Mouse (Mus musculus): ENCODE measurements around the gene Mrps35. TPM values are rescaled to one million over a fixed set of nuclear protein-coding genes. Genes with fewer than 3 reads are reported as not detected.

The Mrps35 gene
- polyA plus RNA-seq, 1 experiment: 46.4 TPM

DNA sequence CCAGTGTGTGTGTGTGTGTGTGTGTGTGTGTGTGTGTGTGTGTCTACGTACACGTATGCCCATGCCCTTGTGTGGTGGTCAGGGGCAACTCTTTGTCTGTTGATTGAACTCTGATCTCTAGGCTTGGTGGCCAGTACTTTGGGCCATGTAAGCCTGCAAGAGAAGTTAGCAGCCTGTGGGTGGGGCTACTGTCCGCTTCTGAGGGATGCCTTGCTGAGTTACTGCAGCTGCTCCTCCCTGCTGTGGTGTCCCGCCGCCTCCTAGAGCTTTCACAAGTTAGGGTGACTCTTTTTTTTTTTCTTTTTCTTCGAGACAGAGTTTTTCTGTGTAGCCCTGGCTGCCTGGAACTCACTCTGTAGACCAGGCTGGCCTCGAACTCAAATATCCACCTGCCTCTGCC, 16.8 kb downstream of the Mrps35 start:
- TF ChIP-seq CEBPB (IDR thresholded peaks at IDR 0.05; ENCODE audit: low read depth) (no peak), FOSL1 (IDR thresholded peaks at IDR 0.05; ENCODE audit: insufficient read depth, low read length, poor library complexity, severe bottlenecking) (no peak), MAX (IDR thresholded peaks at IDR 0.05) (no peak), MYOD1 (IDR thresholded peaks at IDR 0.05; ENCODE audit: control insufficient read depth, insufficient read length, low read depth) (no peak), USF1 (IDR thresholded peaks at IDR 0.05; ENCODE audit: low read depth) (no peak), MYOG (IDR thresholded peaks at IDR 0.05; ENCODE audit: control insufficient read depth, extremely low read depth, insufficient read length) (no peak), CTCF (IDR thresholded peaks at IDR 0.05; ENCODE audit: control insufficient read depth, insufficient read depth, insufficient read length) (no peak)
- Histone ChIP-seq H3K36me3 (ENCODE audit: control insufficient read depth, insufficient read depth) (peaks cover 41% of the 10 kb centered on the region), H3K27me3 (ENCODE audit: control insufficient read depth, insufficient read depth, insufficient read length) (no peaks in the 10 kb centered on the region), H3K4me3 (ENCODE audit: insufficient read depth, poor library complexity, severe bottlenecking) (no peak overlapping the region), H3K79me2 (ENCODE audit: control insufficient read depth, insufficient read depth) (no peaks in the 10 kb centered on the region), H3ac (ENCODE audit: control insufficient read depth, insufficient read length, low read depth) (no peak overlapping the region), H3K79me3 (ENCODE audit: low read depth) (no peaks in the 10 kb centered on the region)

DNA sequence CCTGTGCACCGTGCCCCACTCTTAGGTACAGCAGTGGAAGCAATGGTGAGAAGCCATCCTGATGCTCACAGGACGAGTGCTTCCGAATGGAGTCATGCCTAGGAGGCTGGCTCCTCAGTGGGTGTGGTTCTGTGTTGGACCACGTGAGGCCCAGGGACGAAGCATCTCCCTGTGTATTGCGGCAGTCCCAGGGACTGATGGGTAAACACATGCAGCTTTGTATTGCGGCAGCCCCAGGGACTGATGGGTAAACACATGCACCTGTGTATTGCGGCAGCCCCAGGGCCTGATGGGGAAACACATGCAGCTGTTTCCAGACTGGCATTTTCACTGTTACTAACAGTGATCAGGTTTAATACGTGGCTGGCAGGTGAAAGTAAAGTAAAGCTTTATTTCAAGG, 19.1 kb downstream of the Mrps35 start:
- H3K36me3 ChIP-seq (ENCODE audit: control insufficient read depth, insufficient read depth): peaks cover 48% of the 10 kb centered on the region
- no peaks in the 10 kb centered on the region for H3K79me3 ChIP-seq (ENCODE audit: low read depth)
- H3K4me3 ChIP-seq (ENCODE audit: insufficient read depth, poor library complexity, severe bottlenecking): no peak overlapping the region
- no peak for TF ChIP-seq MAX (IDR thresholded peaks at IDR 0.05)
- no peak for TF ChIP-seq MYOG (IDR thresholded peaks at IDR 0.05; ENCODE audit: control insufficient read depth, extremely low read depth, insufficient read length)
- TF ChIP-seq CEBPB (IDR thresholded peaks at IDR 0.05; ENCODE audit: low read depth): no peak
- no peak for TF ChIP-seq MYOD1 (IDR thresholded peaks at IDR 0.05; ENCODE audit: control insufficient read depth, insufficient read length, low read depth)
- no peak for TF ChIP-seq CTCF (IDR thresholded peaks at IDR 0.05; ENCODE audit: control insufficient read depth, insufficient read depth, insufficient read length)
- TF ChIP-seq FOSL1 (IDR thresholded peaks at IDR 0.05; ENCODE audit: insufficient read depth, low read length, poor library complexity, severe bottlenecking): no peak
- no peak for TF ChIP-seq USF1 (IDR thresholded peaks at IDR 0.05; ENCODE audit: low read depth)
- H3ac ChIP-seq (ENCODE audit: control insufficient read depth, insufficient read length, low read depth): no peak overlapping the region
- H3K79me2 ChIP-seq (ENCODE audit: control insufficient read depth, insufficient read depth): no peaks in the 10 kb centered on the region
- no peaks in the 10 kb centered on the region for H3K27me3 ChIP-seq (ENCODE audit: control insufficient read depth, insufficient read depth, insufficient read length)

DNA sequence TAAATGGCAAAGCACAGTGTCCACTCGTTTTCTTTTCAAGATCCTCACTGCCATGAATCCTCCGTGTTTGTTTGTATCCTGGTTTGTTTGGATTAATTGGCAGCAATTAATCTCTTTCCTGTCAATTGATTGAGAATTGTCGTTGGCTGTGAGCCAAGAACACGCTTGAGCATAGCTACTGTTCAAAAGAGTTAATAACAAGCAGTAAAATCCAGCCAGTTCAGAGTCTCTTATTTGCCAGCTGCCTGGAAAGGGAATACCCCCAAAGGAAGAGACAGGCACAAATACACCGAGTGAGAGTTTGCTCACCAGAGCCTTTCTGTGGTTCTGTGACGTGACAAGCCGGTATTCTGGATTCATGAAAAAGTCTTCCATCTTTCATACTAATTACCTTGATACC, 19.5 kb downstream of the Mrps35 start:
- TF ChIP-seq CTCF (IDR thresholded peaks at IDR 0.05; ENCODE audit: control insufficient read depth, insufficient read depth, insufficient read length) (no peak), MYOD1 (IDR thresholded peaks at IDR 0.05; ENCODE audit: control insufficient read depth, insufficient read length, low read depth) (no peak), USF1 (IDR thresholded peaks at IDR 0.05; ENCODE audit: low read depth) (no peak), MAX (IDR thresholded peaks at IDR 0.05) (no peak), MYOG (IDR thresholded peaks at IDR 0.05; ENCODE audit: control insufficient read depth, extremely low read depth, insufficient read length) (no peak)
- H3K79me3 ChIP-seq (ENCODE audit: low read depth): no peaks in the 10 kb centered on the region
- no peak overlapping the region for H3K4me3 ChIP-seq (ENCODE audit: insufficient read depth, poor library complexity, severe bottlenecking)
- no peak overlapping the region for H3ac ChIP-seq (ENCODE audit: control insufficient read depth, insufficient read length, low read depth)
- H3K27me3 ChIP-seq (ENCODE audit: control insufficient read depth, insufficient read depth, insufficient read length): no peaks in the 10 kb centered on the region
- no peaks in the 10 kb centered on the region for H3K79me2 ChIP-seq (ENCODE audit: control insufficient read depth, insufficient read depth)
- peaks cover 51% of the 10 kb centered on the region for H3K36me3 ChIP-seq (ENCODE audit: control insufficient read depth, insufficient read depth)

DNA sequence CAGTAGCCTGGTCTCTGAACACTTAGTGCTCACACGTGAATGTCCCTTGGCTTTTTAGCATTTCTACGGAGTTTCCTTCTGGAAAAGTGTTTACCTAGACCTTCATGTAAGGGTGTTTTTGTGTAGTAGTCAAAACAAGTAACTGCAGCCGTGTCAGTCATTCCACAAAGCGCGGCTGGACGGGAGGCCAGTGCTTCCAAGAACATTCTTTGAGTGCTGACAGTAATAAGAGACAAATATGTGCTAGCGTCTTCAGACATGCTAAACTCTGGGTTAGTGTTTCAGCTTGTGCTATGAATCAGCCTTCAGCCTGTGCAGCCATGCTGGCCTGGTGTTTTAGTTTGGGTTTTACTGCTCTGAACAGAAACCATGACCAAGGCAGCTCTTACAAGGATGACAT, 20.1 kb downstream of the Mrps35 start:
- H3K79me3 ChIP-seq (ENCODE audit: low read depth): no peaks in the 10 kb centered on the region
- no peak overlapping the region for H3K4me3 ChIP-seq (ENCODE audit: insufficient read depth, poor library complexity, severe bottlenecking)
- no peaks in the 10 kb centered on the region for H3K79me2 ChIP-seq (ENCODE audit: control insufficient read depth, insufficient read depth)
- no peak for TF ChIP-seq CTCF (IDR thresholded peaks at IDR 0.05; ENCODE audit: control insufficient read depth, insufficient read depth, insufficient read length)
- TF ChIP-seq MYOG (IDR thresholded peaks at IDR 0.05; ENCODE audit: control insufficient read depth, extremely low read depth, insufficient read length): no peak
- TF ChIP-seq MAX (IDR thresholded peaks at IDR 0.05): no peak
- no peak for TF ChIP-seq CEBPB (IDR thresholded peaks at IDR 0.05; ENCODE audit: low read depth)
- H3K36me3 ChIP-seq (ENCODE audit: control insufficient read depth, insufficient read depth): peaks cover 50% of the 10 kb centered on the region
- H3ac ChIP-seq (ENCODE audit: control insufficient read depth, insufficient read length, low read depth): no peak overlapping the region
- no peaks in the 10 kb centered on the region for H3K27me3 ChIP-seq (ENCODE audit: control insufficient read depth, insufficient read depth, insufficient read length)

DNA sequence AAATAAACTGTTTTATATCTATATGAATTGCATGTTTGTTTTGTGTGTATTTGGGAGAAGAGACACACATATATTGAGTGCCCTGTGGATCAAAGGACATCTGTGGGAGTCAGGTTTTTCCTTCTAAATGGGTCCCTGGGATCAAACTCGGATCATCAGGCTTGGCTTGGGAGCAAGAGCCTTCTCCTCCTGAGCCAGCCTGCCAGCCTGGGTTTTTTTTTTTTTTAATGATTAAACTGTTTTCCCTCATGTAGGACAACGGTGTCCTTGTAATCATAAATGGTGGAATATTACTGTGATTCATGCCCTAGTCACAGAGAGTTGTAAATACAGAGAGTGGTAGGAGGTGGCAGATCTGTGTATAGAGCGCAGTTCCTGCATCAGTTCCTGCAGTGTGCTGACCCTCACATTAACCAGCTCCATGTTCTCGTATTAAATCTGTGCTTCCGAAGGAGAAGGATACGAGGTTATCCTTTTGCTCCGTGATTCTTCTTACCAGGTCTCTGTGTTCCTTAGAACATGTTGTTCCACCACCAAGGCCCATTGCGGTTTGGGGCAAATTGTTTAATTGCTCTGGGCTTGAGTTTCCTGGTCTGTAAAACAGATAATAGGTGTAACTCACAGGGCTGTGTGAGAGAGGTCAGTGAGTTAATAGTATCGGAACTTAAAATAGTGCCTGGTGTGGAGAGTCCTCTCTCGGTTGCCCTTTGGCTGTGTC, 21.8 kb downstream of the Mrps35 start:
- no peaks in the 10 kb centered on the region for H3K79me3 ChIP-seq (ENCODE audit: low read depth)
- H3ac ChIP-seq (ENCODE audit: control insufficient read depth, insufficient read length, low read depth): no peak overlapping the region
- no peaks in the 10 kb centered on the region for H3K27me3 ChIP-seq (ENCODE audit: control insufficient read depth, insufficient read depth, insufficient read length)
- peaks cover 40% of the 10 kb centered on the region for H3K36me3 ChIP-seq (ENCODE audit: control insufficient read depth, insufficient read depth)
- no peaks in the 10 kb centered on the region for H3K79me2 ChIP-seq (ENCODE audit: control insufficient read depth, insufficient read depth)
- TF ChIP-seq CEBPB (IDR thresholded peaks at IDR 0.05; ENCODE audit: low read depth) (no peak), USF1 (IDR thresholded peaks at IDR 0.05; ENCODE audit: low read depth) (no peak), MAX (IDR thresholded peaks at IDR 0.05) (no peak), CTCF (IDR thresholded peaks at IDR 0.05; ENCODE audit: control insufficient read depth, insufficient read depth, insufficient read length) (no peak), FOSL1 (IDR thresholded peaks at IDR 0.05; ENCODE audit: insufficient read depth, low read length, poor library complexity, severe bottlenecking) (no peak), MYOD1 (IDR thresholded peaks at IDR 0.05; ENCODE audit: control insufficient read depth, insufficient read length, low read depth) (no peak), MYOG (IDR thresholded peaks at IDR 0.05; ENCODE audit: control insufficient read depth, extremely low read depth, insufficient read length) (no peak)
- H3K4me3 ChIP-seq (ENCODE audit: insufficient read depth, poor library complexity, severe bottlenecking): no peak overlapping the region

DNA sequence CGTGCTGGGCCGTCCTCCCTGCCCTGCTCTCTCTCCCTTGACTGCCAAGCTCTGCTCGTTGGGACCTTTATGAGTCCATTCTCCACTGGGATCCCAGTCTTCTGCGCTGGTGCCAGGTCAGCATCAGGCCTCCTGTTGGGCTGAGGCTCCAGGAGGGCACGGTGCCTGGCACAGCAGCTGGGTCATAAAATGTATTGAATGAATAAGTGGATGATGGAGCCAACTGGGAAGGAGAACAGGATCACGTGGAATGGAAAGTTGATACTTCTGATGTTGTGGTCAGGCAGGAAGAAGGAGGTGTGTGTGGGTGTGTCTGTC, 22.3 kb downstream of the Mrps35 start:
- Histone ChIP-seq H3K36me3 (ENCODE audit: control insufficient read depth, insufficient read depth) (peaks cover 40% of the 10 kb centered on the region), H3K4me3 (ENCODE audit: insufficient read depth, poor library complexity, severe bottlenecking) (no peak overlapping the region), H3K79me2 (ENCODE audit: control insufficient read depth, insufficient read depth) (no peaks in the 10 kb centered on the region), H3K79me3 (ENCODE audit: low read depth) (no peaks in the 10 kb centered on the region), H3K27me3 (ENCODE audit: control insufficient read depth, insufficient read depth, insufficient read length) (no peaks in the 10 kb centered on the region), H3ac (ENCODE audit: control insufficient read depth, insufficient read length, low read depth) (no peak overlapping the region)
- no peak for TF ChIP-seq CTCF (IDR thresholded peaks at IDR 0.05; ENCODE audit: control insufficient read depth, insufficient read depth, insufficient read length)
- TF ChIP-seq USF1 (IDR thresholded peaks at IDR 0.05; ENCODE audit: low read depth): no peak
- TF ChIP-seq MYOG (IDR thresholded peaks at IDR 0.05; ENCODE audit: control insufficient read depth, extremely low read depth, insufficient read length): no peak
- no peak for TF ChIP-seq FOSL1 (IDR thresholded peaks at IDR 0.05; ENCODE audit: insufficient read depth, low read length, poor library complexity, severe bottlenecking)
- TF ChIP-seq MAX (IDR thresholded peaks at IDR 0.05): no peak
- no peak for TF ChIP-seq MYOD1 (IDR thresholded peaks at IDR 0.05; ENCODE audit: control insufficient read depth, insufficient read length, low read depth)
- no peak for TF ChIP-seq CEBPB (IDR thresholded peaks at IDR 0.05; ENCODE audit: low read depth)
